ENCODE assay signal across 7 mouse cellular contexts in the genomic region with DNA sequence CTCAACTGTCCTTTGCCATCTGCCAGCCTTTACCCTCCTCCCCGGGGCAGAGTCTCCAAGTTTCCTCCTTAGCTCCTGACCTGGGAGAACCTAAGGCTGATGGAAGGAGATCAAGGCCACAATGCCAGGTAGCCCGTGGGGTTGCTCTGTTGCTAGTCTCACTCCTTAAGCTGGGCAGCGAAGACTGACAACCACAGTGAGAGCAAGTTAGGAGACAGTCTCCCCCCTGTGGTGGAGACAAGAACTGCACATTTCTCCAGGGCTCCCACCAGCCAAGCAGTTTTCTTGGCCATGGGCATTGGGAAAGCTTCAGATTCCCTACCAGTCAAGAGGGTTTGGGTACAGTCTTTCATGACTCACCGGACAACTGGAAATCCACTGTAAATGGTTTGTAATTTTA. TPM values are rescaled to one million over a fixed set of nuclear protein-coding genes. Genes with fewer than 3 reads are reported as not detected.
DNase-seq lines count a peak whose midpoint lies in the region.

No protein-coding gene starts in this region.

- DNase-seq in CD4-positive, CD25-positive, alpha-beta regulatory T cell, adult 2 months (ENCODE audit: low read depth, low spot score): peak; percentile 81
- peak; percentile 64 for DNase-seq in MN1 (ENCODE audit: low spot score)
- DNase-seq in cerebellum, adult 9-11 months: peak; percentile 48
- DNase-seq in gastrocnemius, postnatal 10 days: peak; percentile 75
- peak; percentile 61 for DNase-seq in layer of hippocampus, adult 9-10 months (ENCODE audit: low spot score)
- DNase-seq in lung, postnatal 14 days: peak; percentile 78
- peak; percentile 64 for DNase-seq in right cerebral cortex, postnatal 4 days

RNA-seq across cellular contexts. Expression of a gene that starts 7.2 kb away (rescaled TPM):
- not detected for total RNA-seq in gastrocnemius, postnatal 10 days (2021)

RNA-seq across cellular contexts. Expression of a gene that starts 16.5 kb away (rescaled TPM):
- 10 to 100 TPM; 12.0 to 15.6 TPM for total RNA-seq in gastrocnemius, postnatal 10 days (2021)

RNA-seq across cellular contexts. Expression of a gene that starts 49.3 kb away (rescaled TPM):
- 1 to 10 TPM; 5.6 TPM for total RNA-seq in gastrocnemius, postnatal 10 days (2021)

Comparison
In these comparisons a context has a peak if more than half of its experiments do, and no peak if none do; other contexts are left out.
1. Peak in every context shown above with its lines: DNase-seq.